Mouse (Mus musculus): ENCODE data around the gene Atp6v1e2.

- no peak for TF ChIP-seq GATA1 (IDR thresholded peaks at IDR 0.05; ENCODE audit: borderline replicate concordance, low read length)
- no peak for TF ChIP-seq FLI1 (IDR thresholded peaks at IDR 0.05; ENCODE audit: low read length)
Measured at GRCm38 (mm10) chr17:86929355-86929754, 18.3 kb downstream of the Atp6v1e2 start.

Data from megakaryocyte, embryonic 14.5 days (primary cell).